ENCODE assay signal across 9 mouse cellular contexts in the genomic region with DNA sequence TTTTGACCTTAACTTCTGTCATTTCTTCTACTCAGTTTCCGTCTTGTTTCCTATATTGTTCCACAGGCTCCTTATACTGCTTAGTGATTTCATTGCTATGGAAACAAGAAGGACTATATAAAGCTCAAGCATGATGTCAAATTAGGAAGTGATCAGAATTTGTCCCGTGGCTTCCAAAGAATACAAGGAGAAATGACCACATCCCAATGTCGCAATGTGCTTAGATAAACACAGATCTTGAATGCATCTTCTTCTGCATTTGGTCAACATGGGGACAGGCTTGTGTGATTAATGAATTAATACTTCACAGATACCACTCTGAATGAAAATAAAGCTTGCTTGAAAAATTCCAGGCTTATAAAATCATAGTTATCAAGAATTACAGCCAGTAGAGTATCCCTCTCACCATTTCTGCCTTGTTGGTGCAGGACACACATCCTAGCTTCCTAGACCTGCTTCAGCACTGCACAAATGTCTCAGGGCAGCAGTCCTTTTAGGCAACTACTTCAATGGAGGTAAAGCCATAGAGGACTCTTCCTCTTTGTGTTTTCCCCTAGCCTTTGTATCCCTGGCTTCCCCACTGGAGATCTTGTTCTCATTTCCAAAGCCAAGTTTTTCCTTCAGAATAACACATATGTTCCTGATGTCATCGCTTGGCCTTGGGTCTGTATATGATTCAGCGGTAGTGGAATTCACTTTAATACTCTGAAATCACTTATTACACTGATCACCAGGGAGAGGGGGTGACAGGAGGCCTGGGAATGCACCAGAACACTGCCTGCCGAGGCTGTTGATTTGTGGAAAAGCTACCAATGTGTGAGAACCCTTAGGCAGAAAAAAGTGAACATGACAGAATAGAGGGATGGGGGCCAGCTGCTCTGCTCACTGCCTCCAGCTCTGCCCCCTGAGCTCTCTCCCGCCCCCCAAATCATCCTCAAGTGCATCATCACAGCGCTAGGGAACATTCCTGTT.
DNase-seq lines count a peak whose midpoint lies in the region; ATAC-seq and TF ChIP-seq lines count a peak whose summit lies in the region.
"Had no signal": no experiment of that assay in that cellular context is flagged by ENCODE, and none has a peak within 500 bp of the region (broad histone marks: within the 10 kb centered on the region; RNA-seq: fewer than 3 reads in every experiment).

No protein-coding gene starts in this region.

- intact Hi-C loops in gastrocnemius, postnatal 14 days (cut with DNase I; ENCODE audit: low total_unique reads) = no loop called here

- H3K36me3 ChIP-seq in limb, embryonic 14.5 days (ENCODE audit: control insufficient read depth, insufficient read depth, low read length) = no peaks in the 10 kb centered on the region

- WGBS in limb, embryonic 14.5 days = 56% methylated on average over 8 of the region's 8 CpGs

- H3K4me3 ChIP-seq in limb, embryonic 14.5 days (replicated peaks; ENCODE audit: low read length) = no peak overlapping the region

- peaks cover 24% of the 10 kb centered on the region for H3K4me1 ChIP-seq in limb, embryonic 14.5 days (ENCODE audit: control insufficient read depth, insufficient read depth, low read length)

- H3K27me3 ChIP-seq in limb, embryonic 14.5 days (ENCODE audit: control insufficient read depth, insufficient read depth, low read length) = no peaks in the 10 kb centered on the region

- no peaks in the 10 kb centered on the region for H3K9me3 ChIP-seq in limb, embryonic 14.5 days (ENCODE audit: control insufficient read depth, low read length)

- H3K27ac ChIP-seq in limb, embryonic 14.5 days (replicated peaks; ENCODE audit: low read depth, low read length) = peak overlapping the region; percentile 74

- H3K4me2 ChIP-seq in limb, embryonic 14.5 days (replicated peaks; ENCODE audit: low read depth, low read length, severe bottlenecking) = no peak overlapping the region

- peak; percentile 85 for ATAC-seq in limb, embryonic 14.5 days (ENCODE audit: low FRiP score, low read depth)
- no peak for ATAC-seq in monocyte, adult 5-6 weeks (replicated peaks; ENCODE audit: insufficient number of reproducible peaks, low FRiP score, low TSS enrichment, poor library complexity, severe bottlenecking)

- H3K9ac ChIP-seq in limb, embryonic 14.5 days (ENCODE audit: low read depth, low read length, severe bottlenecking) = no peak overlapping the region

- no peak for TF ChIP-seq POLR2A in limb, embryonic 14.5 days (IDR thresholded peaks at IDR 0.05; ENCODE audit: borderline replicate concordance, extremely low read depth, insufficient read depth, insufficient read length)

- peak; percentile 56 to 60 for DNase-seq in adrenal gland, adult (ENCODE audit: inconsistent age in 2 of 2, low spot score in 1 of 2)
- no peak for DNase-seq in adrenal gland, adult 18-20 months (ENCODE audit: low spot score in 2 of 2)
- peak; percentile 96 for DNase-seq in Muller cell, postnatal 12 days (ENCODE audit: inconsistent ontology term)
- DNase-seq in gastrocnemius, postnatal 14 days = peak; percentile 44
- peak; percentile 84 for DNase-seq in limb, embryonic 14.5 days (ENCODE audit: low spot score)
- no peak for DNase-seq in cerebellum, adult 11-12 months
- no peak for DNase-seq in spleen, adult 12 weeks (ENCODE audit: low spot score)
- DNase-seq: cerebellum, adult 9-11 months had no signal

Comparison
In these comparisons a context has a peak if more than half of its experiments do, and no peak if none do; other contexts are left out.
1. DNase-seq: peak in adrenal gland, adult (2 of 2), Muller cell, postnatal 12 days (single experiment), gastrocnemius, postnatal 14 days (single experiment) and limb, embryonic 14.5 days (single experiment); none in adrenal gland, adult 18-20 months (0 of 2), cerebellum, adult 11-12 months (single experiment) and spleen, adult 12 weeks (single experiment).